Mouse (Mus musculus) left cerebral cortex, adult 8-10 months (tissue): Measurements from ENCODE around the gene Fam198b. TPM values are rescaled to one million over a fixed set of nuclear protein-coding genes. Genes with fewer than 3 reads are reported as not detected.

Experiments used
- DNase-seq, 2 experiments: peaks; one replicate each; pipeline ENCODE4 v3.0.0; 2022; ENCODE audit warnings: low spot score in 2 of 2
- total RNA-seq, 4 experiments: library from RNA; stranded (reverse); gene quantifications; 2 replicates each; pipeline ENCODE4 v1.2.4; 2022

The Fam198b gene
- total RNA-seq: 1 to 10 TPM; 5.8 to 8.0 (median 6.4) TPM

DNA sequence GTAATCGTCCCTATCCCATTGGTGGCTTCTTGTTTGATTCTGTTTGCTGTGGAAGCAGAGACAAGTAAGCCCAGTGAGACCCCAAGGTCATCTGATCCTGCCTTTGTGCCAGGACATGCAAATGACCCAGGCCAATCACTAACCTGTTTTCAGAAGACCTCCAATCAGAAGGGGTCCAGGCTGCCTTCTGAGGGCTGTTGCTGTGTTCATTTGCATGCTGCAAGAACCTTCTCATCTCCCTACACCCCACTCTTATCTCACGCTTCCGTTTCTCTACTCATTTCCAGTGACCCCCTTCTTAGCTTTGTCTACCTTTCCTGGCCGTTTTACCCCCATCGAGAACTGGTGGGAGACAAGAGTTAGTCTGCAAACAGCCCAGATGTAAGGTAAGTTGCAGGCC lies at the start of gene Fam198b:
TSS of gene Fam198b (plus strand) at position 229 of the 400 bp plus-strand sequence.
- no peak for DNase-seq

GRCm38 (mm10) chr3:79838751-79839150 lies 45.6 kb upstream of the Fam198b start:
- DNase-seq: no peak

DNA sequence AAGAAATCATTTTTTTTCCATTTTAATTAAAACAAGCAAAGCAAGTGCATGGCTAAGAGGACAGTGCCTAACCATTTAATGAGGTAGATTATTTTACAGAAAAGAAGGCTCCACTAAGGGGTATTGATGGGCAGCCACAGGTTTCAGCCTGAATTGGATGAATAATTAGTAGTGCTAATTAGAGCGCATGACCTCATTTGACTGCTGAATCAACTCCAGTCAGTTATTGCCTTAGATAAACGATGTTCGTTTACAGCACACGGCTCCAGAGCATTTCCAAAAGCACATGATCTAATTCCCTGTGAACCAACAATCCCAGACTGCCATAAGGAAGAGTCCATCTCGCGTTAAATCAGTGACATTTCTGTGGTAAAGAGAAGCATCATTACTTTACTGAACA lies 42.9 kb upstream of the Fam198b start:
- DNase-seq: no peak

GRCm38 (mm10) chr3:79842165-79842564 lies 42.2 kb upstream of the Fam198b start:
- no peak for DNase-seq

DNA sequence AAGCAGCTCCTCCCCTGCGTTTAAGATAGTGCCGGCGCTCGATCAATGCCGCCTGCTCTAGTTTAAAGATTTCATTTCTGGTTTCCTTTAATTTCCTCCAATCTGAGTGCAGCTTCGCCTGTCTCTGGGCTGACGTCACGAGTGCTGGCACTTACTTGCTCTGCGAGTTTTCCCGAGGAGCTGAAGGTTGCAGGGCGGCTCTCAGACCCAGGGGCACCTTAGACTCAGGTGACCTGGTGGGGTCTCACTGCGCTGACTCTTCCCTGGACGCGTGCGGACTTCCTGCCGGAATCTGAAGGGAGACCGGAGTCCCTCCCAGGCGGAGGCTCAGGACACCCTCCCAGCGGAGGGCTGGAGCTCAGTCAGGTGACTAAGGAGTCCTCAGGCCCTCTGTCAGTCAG lies 41.7 kb upstream of the Fam198b start:
- peak; percentile 49 to 58 for DNase-seq

DNA sequence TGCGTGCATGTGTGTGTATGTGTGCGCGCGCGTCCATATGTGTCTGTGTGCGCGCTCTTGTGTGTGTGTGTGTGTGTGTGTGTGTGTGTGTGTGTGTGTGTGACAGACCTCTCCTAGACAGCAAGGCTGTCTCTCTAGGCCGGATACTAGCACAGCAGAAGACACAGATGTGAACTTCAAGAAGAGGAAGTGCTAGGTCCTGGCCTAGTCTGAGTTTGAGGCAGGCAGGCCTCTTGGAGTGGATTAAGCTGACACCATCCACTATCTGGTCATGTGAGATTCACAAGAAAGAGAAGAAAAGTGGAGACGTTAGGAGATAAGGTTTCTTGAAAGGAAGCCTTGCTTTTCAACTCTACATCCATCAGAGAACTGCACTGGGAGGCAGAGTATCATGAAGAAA lies 40.3 kb upstream of the Fam198b start:
- DNase-seq: no peak

DNA sequence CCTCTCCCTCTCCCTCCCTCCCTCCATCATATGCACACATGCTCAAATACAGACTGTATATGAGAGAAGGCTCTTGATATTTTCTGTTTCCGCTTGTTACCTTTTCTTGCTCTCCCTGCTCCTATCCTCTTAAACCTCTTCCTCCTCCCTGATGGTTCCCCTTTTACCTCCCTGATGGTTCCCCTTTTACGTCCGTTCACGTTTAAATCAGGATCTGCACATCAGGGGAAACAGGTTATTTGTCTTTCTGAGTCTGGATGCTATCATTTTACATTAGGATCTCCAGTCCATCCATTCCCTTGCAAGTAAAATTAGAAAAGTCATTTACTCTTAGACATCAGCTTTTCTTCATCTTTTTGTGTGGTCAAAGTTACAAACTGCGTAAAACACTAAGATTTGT lies 37.7 kb upstream of the Fam198b start:
- DNase-seq: no peak

- DNase-seq: no peak
These were observed 35.5 kb upstream of the Fam198b start for GRCm38 (mm10) chr3:79848841-79849240.

DNA sequence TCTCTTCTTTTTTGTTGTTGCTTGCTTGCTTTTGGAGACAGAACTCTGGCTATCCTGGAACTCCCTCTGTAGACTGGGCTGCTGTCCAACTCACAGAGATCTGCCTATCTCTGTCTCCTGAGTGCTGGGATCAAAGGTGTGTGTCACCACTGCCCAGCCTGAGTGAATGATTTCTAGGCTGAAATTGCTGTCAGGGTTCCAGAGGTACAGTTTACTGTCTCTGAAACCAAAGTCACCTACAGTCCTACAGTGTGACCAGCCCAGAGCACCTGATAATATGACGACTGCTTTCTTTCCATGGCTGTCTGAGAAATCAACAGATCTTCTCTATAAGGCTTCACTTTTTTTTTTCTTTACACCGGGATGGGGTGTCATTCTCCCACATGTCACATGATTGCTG lies 34.7 kb upstream of the Fam198b start:
- no peak for DNase-seq

DNA sequence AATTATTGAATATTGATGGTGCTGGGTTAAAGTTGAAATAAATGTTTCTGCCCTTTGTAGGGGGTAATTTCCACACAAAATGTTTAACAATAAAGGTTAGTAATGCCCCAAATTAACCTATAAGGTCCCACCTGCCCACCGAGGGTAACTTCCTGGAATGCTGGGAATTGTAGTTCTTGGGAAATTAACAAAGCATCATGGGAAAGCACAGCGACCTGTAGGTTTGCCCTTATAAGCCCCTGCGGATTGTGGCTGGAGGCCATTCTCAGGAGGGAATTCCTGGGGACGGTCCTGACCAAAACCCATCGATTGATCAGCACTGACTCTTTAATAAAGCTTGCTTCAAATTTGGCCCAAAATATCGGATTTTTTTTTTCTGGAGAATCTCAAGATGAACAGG lies 33.7 kb upstream of the Fam198b start:
- no peak for DNase-seq

DNA sequence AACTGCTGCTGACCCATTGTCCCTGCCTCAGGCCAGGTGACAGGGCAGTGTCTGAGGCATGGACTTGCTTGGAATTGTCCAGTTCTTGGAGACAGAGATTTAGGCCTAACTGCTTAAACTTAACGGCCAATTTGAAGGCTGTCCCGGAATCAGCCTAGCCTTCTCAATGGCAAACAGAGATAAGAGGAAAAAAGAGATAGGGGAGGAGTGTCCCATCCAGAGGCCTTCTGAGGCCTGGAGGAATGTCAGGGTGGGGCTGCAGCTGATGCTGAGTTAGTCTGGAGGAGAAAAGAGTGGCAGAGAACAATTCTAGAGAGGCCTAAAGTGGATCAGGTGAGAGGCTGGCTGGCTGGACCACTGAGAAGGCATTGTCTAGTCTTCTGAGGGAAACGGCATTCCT lies 32.2 kb upstream of the Fam198b start:
- DNase-seq: no peak

DNA sequence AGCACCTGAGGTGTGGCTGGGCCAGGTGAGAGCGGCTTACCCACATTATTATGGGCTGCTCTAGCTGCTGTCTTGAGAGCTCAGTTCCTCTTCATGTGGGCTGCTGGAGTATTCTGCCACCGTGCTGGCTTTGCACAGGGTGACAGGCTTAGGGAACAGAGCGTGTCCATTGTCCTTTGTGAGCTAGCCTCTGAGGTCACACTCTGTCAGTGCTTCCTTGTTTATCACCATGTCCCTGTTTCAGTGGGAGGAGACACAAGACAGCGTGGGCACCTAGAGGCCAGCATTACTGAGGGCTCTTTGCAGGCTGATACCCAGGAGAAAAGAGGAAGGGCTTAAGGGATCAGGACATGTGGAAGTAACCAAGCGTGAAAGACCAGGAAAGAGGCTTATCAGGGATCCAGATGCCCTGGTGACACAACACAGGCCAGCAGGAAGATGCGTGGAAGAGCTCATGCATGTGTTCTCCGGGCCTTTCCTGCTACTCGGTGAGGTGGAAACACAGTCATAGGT lies 31.6 kb upstream of the Fam198b start, which contains the start of gene Tmem144:
TSS of gene Tmem144 (minus strand) at position 120 of the 513 bp plus-strand sequence.
- peak in 1 of 2 experiments; percentile 58 for DNase-seq

GRCm38 (mm10) chr3:79857780-79858179 lies 26.6 kb upstream of the Fam198b start:
- no peak for DNase-seq

GRCm38 (mm10) chr3:79858221-79858620 lies 26.1 kb upstream of the Fam198b start:
- DNase-seq: no peak

DNA sequence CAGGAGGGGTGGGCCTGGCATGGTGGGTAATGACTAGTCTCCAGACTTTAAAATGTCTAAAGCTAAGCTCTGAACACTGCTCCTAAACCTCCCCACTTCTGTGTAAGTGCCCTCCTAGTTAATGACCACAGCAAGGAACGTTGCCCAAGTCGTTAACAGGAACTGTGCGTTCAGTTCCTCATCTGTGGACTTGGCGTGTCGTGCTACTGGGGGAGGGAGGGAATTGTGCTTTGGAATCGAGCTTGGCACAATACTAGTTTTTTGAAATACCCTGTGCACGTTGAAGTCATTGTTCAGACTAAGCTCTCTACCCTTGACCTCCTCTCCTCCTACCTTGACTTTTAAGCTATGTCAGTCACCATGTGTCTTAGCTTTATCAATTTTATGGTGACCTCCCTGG lies 19.5 kb upstream of the Fam198b start:
- DNase-seq: no peak

DNA sequence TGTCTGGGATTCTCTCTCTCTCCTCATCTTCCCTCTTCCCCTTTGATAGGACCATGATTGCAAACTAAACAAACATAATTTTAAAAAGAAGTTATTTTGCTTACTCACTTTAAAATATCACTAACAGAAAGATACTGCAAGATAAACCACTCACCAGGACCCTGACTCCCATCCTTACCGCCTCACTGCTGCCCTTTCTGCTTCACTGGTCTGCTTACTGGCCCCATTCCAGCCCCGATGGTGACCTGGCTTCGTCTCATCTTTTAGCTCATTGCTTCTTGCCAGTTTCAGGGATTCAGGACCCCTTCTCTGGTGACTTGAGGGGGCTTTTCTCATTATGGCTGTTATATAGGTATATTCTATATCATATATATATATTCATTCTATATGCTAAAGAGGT lies 18.2 kb upstream of the Fam198b start:
- DNase-seq: no peak

GRCm38 (mm10) chr3:79866526-79866925 lies 17.8 kb upstream of the Fam198b start:
- DNase-seq: no peak

DNA sequence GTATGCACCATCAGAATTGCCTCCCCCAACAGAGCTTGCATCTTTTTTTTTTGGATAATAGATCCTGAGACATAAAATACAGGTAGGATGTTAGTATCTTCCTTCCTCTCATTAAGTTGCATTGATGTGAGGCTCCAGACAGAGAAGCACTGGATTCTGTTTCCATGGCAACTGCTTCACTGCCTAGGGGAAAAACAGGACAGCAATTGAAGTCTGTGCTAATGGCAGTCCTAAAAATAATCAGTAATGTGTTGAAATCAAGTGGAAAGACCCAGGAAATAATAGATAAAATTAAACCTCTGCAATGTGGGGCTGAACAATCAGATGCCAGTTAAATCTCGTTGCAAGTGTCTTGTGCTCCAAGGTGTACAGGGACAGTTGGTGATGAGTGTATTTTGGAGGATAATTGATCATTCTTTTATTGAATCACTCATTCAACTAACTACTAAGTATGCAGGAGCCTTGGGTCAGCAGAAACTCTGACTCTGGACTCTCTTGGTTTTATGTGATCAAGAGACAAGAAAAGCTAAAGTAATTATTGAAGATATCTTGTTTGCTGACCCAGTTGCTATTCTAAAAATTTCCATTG lies 17.1 kb upstream of the Fam198b start:
- peak in 1 of 2 experiments; percentile 62 for DNase-seq

GRCm38 (mm10) chr3:79875471-79875870 lies 8.9 kb upstream of the Fam198b start:
- no peak for DNase-seq

- no peak for DNase-seq
These were observed 6.0 kb upstream of the Fam198b start for GRCm38 (mm10) chr3:79878350-79878749.

DNA sequence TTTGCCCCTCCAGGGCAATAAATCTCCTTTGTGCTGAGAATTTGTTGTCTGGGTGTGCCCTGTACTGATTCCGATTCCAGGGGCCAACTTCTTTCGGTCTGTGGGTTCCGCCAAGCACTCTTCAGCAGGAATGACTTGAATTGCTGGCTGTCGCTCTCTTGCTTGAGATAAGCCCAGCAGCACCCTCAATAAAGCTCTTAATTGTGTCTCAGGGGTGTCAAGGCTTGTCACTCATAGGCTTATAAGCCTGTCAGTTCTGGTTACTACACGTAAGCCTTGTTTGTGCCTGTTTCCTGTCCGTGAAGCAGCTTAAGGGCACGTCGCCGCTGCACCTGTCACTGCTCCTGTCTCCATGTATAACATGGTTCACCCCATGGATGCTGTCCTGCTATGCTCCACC lies 5.1 kb upstream of the Fam198b start:
- DNase-seq: no peak

DNA sequence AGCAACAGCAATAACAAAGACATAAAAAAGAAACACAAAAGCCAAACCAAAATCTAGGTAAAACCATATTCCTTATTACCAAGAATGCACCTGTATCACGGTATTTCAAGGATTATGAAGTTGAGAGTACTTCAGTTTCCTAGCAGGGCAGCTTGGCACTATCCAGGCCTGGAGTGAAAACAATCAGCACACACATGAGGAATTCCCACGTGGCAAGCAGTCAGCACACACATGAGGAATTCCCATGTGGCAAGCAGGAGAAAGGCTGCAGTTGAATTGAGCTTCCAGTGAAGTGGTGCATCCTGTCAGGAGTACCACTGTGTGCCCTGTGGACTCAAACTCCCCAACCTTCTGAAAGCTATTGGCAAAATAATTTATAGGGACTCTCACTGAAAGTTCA lies 2.7 kb upstream of the Fam198b start:
- no peak for DNase-seq

GRCm38 (mm10) chr3:79883092-79883491 lies 1.2 kb upstream of the Fam198b start:
- peak; percentile 53 to 60 for DNase-seq

DNA sequence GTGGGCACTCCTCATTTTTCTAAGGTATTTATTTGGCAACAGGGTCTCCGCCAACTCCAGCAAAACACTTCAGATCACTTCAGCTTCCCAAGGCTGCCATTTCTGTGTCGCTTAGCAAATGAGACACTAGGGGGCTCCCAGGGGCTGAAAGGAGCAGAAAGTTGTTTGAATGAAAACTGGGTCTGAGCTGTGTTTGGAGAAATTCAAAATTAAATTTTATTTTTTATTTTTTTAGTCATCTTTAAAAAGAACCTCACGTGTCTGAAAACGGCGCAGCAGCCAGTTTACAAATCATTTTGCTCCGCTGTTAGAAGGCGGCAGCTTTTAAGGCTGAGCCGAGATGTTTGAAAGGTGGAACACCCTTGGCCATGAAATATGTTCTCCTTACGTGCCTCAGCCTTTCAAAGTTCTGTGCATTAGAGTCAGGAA lies 442 bp downstream of the Fam198b start:
- peak; percentile 30 to 34 for DNase-seq
